Mouse (Mus musculus) MEL (cell line): ENCODE data around the gene Lig1. TPM values are rescaled to one million over a fixed set of nuclear protein-coding genes. Genes with fewer than 3 reads are reported as not detected.

Experiments used
- DNase-seq: peaks from one replicate; pipeline ENCODE4 v3.0.0; 2011; ENCODE audit warnings: low read depth, low spot score
- H3K27ac ChIP-seq: 2 replicates; pipeline ENCODE4 v1.5.1; 2012; ENCODE audit warnings: low read depth, mild to moderate bottlenecking, control low read depth, low read length, moderate library complexity; ENCODE audit not compliant: control insufficient read depth
- H3K27me3 ChIP-seq, 2 experiments: fragments of 150-350 bp in 1 of 2; sonication (generic) in 1 of 2; 2 replicates each; pipeline ENCODE4 v1.6.1; 2012; ENCODE audit warnings: low read length in 2 of 2, mild to moderate bottlenecking in 2 of 2, improper control_type of control experiment in 1 of 2, moderate library complexity in 1 of 2; ENCODE audit not compliant: insufficient read depth in 2 of 2, control insufficient read depth in 1 of 2
- H3K36me3 ChIP-seq, 2 experiments: 2 replicates each; pipeline ENCODE4 v1.6.1; 2012 to 2014; ENCODE audit warnings: low read length in 2 of 2, improper control_type of control experiment in 1 of 2, inconsistent platforms in 1 of 2, mild to moderate bottlenecking in 1 of 2; ENCODE audit not compliant: insufficient read depth in 2 of 2, control insufficient read depth in 1 of 2
- H3K4me1 ChIP-seq, 2 experiments: fragments of 150-350 bp in 1 of 2; sonication (generic) in 1 of 2; 2 replicates each; pipeline ENCODE4 v1.6.1; 2012; ENCODE audit warnings: low read length in 2 of 2, improper control_type of control experiment in 1 of 2, mild to moderate bottlenecking in 1 of 2; ENCODE audit not compliant: insufficient read depth in 2 of 2, control insufficient read depth in 1 of 2
- H3K4me3 ChIP-seq, 2 experiments: fragments of 150-350 bp in 1 of 2; sonication (generic) in 1 of 2; 2 replicates each; pipeline ENCODE4 v1.5.1; 2012; ENCODE audit warnings: low read depth in 2 of 2, low read length in 2 of 2, mild to moderate bottlenecking in 2 of 2, moderate library complexity in 2 of 2, control low read depth in 1 of 2, improper control_type of control experiment in 1 of 2; ENCODE audit not compliant: control insufficient read depth in 1 of 2, insufficient read depth in 1 of 2
- H3K79me2 ChIP-seq: 2 replicates; pipeline ENCODE4 v1.6.1; 2012; ENCODE audit warnings: mild to moderate bottlenecking, low read length, moderate library complexity; ENCODE audit not compliant: control insufficient read depth, poor library complexity, insufficient read depth
- H3K9ac ChIP-seq: 2 replicates; pipeline ENCODE4 v1.6.1; 2012; ENCODE audit warnings: low read depth, mild to moderate bottlenecking, control low read depth, low read length, moderate library complexity; ENCODE audit not compliant: control insufficient read depth, poor library complexity, severe bottlenecking
- H3K9me3 ChIP-seq: fragments of 150-350 bp; sonication (generic); replicated peaks from 2 replicates; pipeline ENCODE4 v1.6.1; 2012; ENCODE audit warnings: mild to moderate bottlenecking, low read length, improper control_type of control experiment, moderate library complexity; ENCODE audit not compliant: insufficient read depth
- BHLHE40 ChIP-seq: IDR thresholded peaks from 2 replicates; pipeline ENCODE4 v1.6.1; 2012; ENCODE audit warnings: low read depth, mild to moderate bottlenecking, inconsistent platforms, low read length, improper control_type of control experiment, borderline replicate concordance
- CHD1 ChIP-seq: IDR thresholded peaks from 2 replicates; pipeline ENCODE4 v1.6.1; 2012; ENCODE audit warnings: low read depth, mild to moderate bottlenecking, inconsistent platforms, low read length, improper control_type of control experiment
- CHD2 ChIP-seq: IDR thresholded peaks from 2 replicates; pipeline ENCODE4 v1.6.1; 2011; ENCODE audit warnings: low read length, improper control_type of control experiment
- ELF1 ChIP-seq: IDR thresholded peaks from 2 replicates; pipeline ENCODE4 v1.6.1; 2014; ENCODE audit warnings: low read depth, mild to moderate bottlenecking, inconsistent platforms, low read length, improper control_type of control experiment, moderate library complexity
- EP300 ChIP-seq, 2 experiments: IDR thresholded peaks; 2 replicates each; pipeline ENCODE4 v1.6.1; 2011; ENCODE audit warnings: improper control_type of control experiment in 2 of 2, low read length in 2 of 2, low read depth in 1 of 2, mild to moderate bottlenecking in 1 of 2
- ETS1 ChIP-seq: IDR thresholded peaks from 2 replicates; pipeline ENCODE4 v1.6.1; 2012; ENCODE audit warnings: low read depth, mild to moderate bottlenecking, inconsistent platforms, low read length, improper control_type of control experiment, moderate library complexity
- HCFC1 ChIP-seq: IDR thresholded peaks from 2 replicates; pipeline ENCODE4 v1.6.1; 2012; ENCODE audit warnings: low read depth, mild to moderate bottlenecking, inconsistent platforms, low read length, improper control_type of control experiment, moderate library complexity
- JUND ChIP-seq: IDR thresholded peaks from 2 replicates; pipeline ENCODE4 v1.6.1; 2011; ENCODE audit warnings: low read depth, mild to moderate bottlenecking, improper control_type of control experiment, low read length
- KAT2A ChIP-seq: conservative IDR thresholded peaks from 2 replicates; pipeline ENCODE4 v1.6.1; 2012; ENCODE audit warnings: low read depth, low read length, improper control_type of control experiment, inconsistent platforms
- MEF2A ChIP-seq: IDR thresholded peaks from 2 replicates; pipeline ENCODE4 v1.6.1; 2014; ENCODE audit warnings: low read depth, mild to moderate bottlenecking, inconsistent platforms, low read length, improper control_type of control experiment; ENCODE audit not compliant: poor library complexity, insufficient replicate concordance, severe bottlenecking; ENCODE audit errors: extremely low read depth
- MXI1 ChIP-seq: IDR thresholded peaks from 2 replicates; pipeline ENCODE4 v1.6.1; 2011; ENCODE audit warnings: mild to moderate bottlenecking, low read depth, low read length, improper control_type of control experiment
- RAD21 ChIP-seq: IDR thresholded peaks from 2 replicates; pipeline ENCODE4 v1.6.1; 2011; ENCODE audit warnings: mild to moderate bottlenecking, low read depth, low read length, improper control_type of control experiment
- SIN3A ChIP-seq: IDR thresholded peaks from 2 replicates; pipeline ENCODE4 v1.6.1; 2012; ENCODE audit warnings: low read length, improper control_type of control experiment, inconsistent platforms
- SMC3 ChIP-seq: IDR thresholded peaks from 2 replicates; pipeline ENCODE4 v1.6.1; 2011; ENCODE audit warnings: low read depth, low read length, improper control_type of control experiment
- TAL1 ChIP-seq: IDR thresholded peaks from 2 replicates; pipeline ENCODE4 v1.6.1; 2012; ENCODE audit warnings: mild to moderate bottlenecking, inconsistent platforms, low read length, moderate library complexity, mixed read lengths
- ZC3H11A ChIP-seq: IDR thresholded peaks from 2 replicates; pipeline ENCODE4 v1.6.1; 2012; ENCODE audit warnings: low read depth, mild to moderate bottlenecking, inconsistent platforms, low read length, improper control_type of control experiment
- ZKSCAN1 ChIP-seq: IDR thresholded peaks from 2 replicates; pipeline ENCODE4 v1.6.1; 2012; ENCODE audit warnings: low read depth, mild to moderate bottlenecking, inconsistent platforms, low read length, improper control_type of control experiment, moderate library complexity
- ZMIZ1 ChIP-seq: IDR thresholded peaks from 2 replicates; pipeline ENCODE4 v1.6.1; 2012; ENCODE audit warnings: low read depth, mild to moderate bottlenecking, inconsistent platforms, low read length, improper control_type of control experiment, moderate library complexity
- polyA plus RNA-seq, 2 experiments: library from polyadenylated mRNA; stranded (reverse) in 1 of 2; unstranded in 1 of 2; fragments of >175 nt in 1 of 2; fragments of >200 nt in 1 of 2; gene quantifications; 2 replicates each; pipeline versions ENCODE4 v1.2.1 to v1.2.4; 2012; ENCODE audit warnings: low replicate concordance in 2 of 2, low read depth in 1 of 2; ENCODE audit not compliant: insufficient read length in 2 of 2, insufficient read depth in 1 of 2, missing spikeins in 1 of 2
- total RNA-seq: library from RNA; depleted of rRNA; stranded (reverse); fragments of 300-350 nt; gene quantifications from 2 replicates; pipeline ENCODE4 v1.2.3, GENCODE M21; 2012

Gene Lig1
- total and polyA plus RNA-seq, 3 experiments: 63.1 to 570 (median 187) TPM

- TF ChIP-seq SMC3: no peak
- TF ChIP-seq RAD21: no peak
- TF ChIP-seq ELF1: no peak
- TF ChIP-seq SIN3A: no peak
- TF ChIP-seq TAL1: no peak
- TF ChIP-seq CHD2: no peak
- no peak for TF ChIP-seq JUND
- no peak for TF ChIP-seq HCFC1
- TF ChIP-seq ETS1: no peak
- no peak for TF ChIP-seq ZC3H11A
- TF ChIP-seq, all 39 proteins: peak for 0
- H3K4me3 ChIP-seq: no peak overlapping the region
- no peaks in the 10 kb centered on the region for H3K36me3 ChIP-seq
- H3K27me3 ChIP-seq: no peaks in the 10 kb centered on the region
- H3K9ac ChIP-seq: no peak overlapping the region
- H3K9me3 ChIP-seq: no peaks in the 10 kb centered on the region
- no peak overlapping the region for H3K27ac ChIP-seq
- no peaks in the 10 kb centered on the region for H3K4me1 ChIP-seq
- DNase-seq: no peak
- H3K79me2 ChIP-seq: no peaks in the 10 kb centered on the region
Observed at GRCm38 (mm10) chr7:13268749-13269260, 8.3 kb upstream of the Lig1 start.

- Histone ChIP-seq H3K4me1 (no peaks in the 10 kb centered on the region), H3K4me3 (no peak overlapping the region)
- DNase-seq: no peak
- TF ChIP-seq BHLHE40 (no peak), ETS1 (no peak), TAL1 (no peak), MEF2A (no peak), MXI1 (no peak), EP300 (IDR thresholded peaks at IDR 0.05; ENCODE audit: low read depth in 1 of 2, low read length in 2 of 2) (no peak), ELF1 (no peak), KAT2A (no peak), ZKSCAN1 (no peak), HCFC1 (no peak), CHD1 (no peak), ZMIZ1 (no peak)
- TF ChIP-seq, all 39 proteins: peak for 0
- Histone ChIP-seq H3K9ac (no peak overlapping the region), H3K27me3 (no peaks in the 10 kb centered on the region), H3K27ac (no peak overlapping the region), H3K79me2 (no peaks in the 10 kb centered on the region), H3K9me3 (no peaks in the 10 kb centered on the region), H3K36me3 (no peaks in the 10 kb centered on the region)
Observed at GRCm38 (mm10) chr7:13269394-13269793, 7.7 kb upstream of the Lig1 start.
